Comparison of ENCODE assay signal across 22 mouse cellular contexts in the genomic region with DNA sequence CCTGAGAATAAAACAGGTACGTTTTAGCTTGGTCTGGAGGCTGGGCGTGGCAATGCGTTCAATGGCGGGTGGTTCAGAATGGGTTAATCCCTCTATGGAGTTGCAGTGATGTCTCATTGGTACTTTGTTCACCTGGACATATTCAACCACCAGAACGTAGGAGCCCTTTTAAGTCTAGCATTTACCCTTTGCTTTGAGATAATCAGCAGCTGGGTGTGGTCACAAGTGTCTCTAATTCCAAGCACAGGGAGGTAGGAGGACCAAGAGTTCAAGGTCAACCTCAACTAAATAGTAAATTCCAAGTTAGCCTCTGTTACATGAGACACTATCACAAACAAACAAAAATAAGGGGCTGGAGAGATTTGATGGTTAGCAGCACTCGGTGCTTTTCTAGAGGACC. TPM values are rescaled to one million over a fixed set of nuclear protein-coding genes. Genes with fewer than 3 reads are reported as not detected.
DNase-seq lines count a peak whose midpoint lies in the region; ATAC-seq and TF ChIP-seq lines count a peak whose summit lies in the region.
"Had no signal": no experiment of that assay in that cellular context is flagged by ENCODE, and none has a peak within 500 bp of the region (broad histone marks: within the 10 kb centered on the region; RNA-seq: fewer than 3 reads in every experiment).

No protein-coding gene starts in this region.

- no peak for ATAC-seq in megakaryocyte, adult 5-6 weeks (ENCODE audit: poor library complexity, severe bottlenecking)
- ATAC-seq: CD4-positive, CD25-positive, alpha-beta regulatory T cell, adult 4 months; forebrain, embryonic 13.5 days; forebrain, embryonic 15.5 days; forebrain, postnatal 0 days had no signal

- H3K4me1 ChIP-seq in megakaryocyte, embryonic 14.5 days = peaks cover 74% of the 10 kb centered on the region
- H3K4me1 ChIP-seq in spleen, adult 2 months (ENCODE audit: control insufficient read depth, insufficient read depth, insufficient read length) = peaks cover 11% of the 10 kb centered on the region; the same call in 1 of the 2 replicates
- H3K4me1 ChIP-seq: embryonic facial prominence, embryonic 10.5 days; embryonic facial prominence, embryonic 12.5 days; forebrain, embryonic 13.5 days; forebrain, embryonic 15.5 days had no signal

- DNase-seq in spleen, adult 2 months (ENCODE audit: low read depth in 1 of 2, low spot score in 2 of 2) = no peak
- no peak for DNase-seq in spleen, postnatal 36 days (ENCODE audit: low spot score in 2 of 2)
- DNase-seq in ZHBTc4 (ENCODE audit: low read depth, low spot score) = peak; percentile 49
- no peak for DNase-seq in left cerebral cortex, adult 11 months (ENCODE audit: low spot score)
- DNase-seq: adrenal gland, adult 2 months; adrenal gland, postnatal 14 days; adrenal gland, postnatal 36 days; cerebellum, adult 11-12 months; cerebellum, adult 2 months; cerebellum, adult 9-10 months; cerebellum, postnatal 10 days; cerebellum, postnatal 25 days; forebrain, postnatal 0 days had no signal

- H3K27me3 ChIP-seq in megakaryocyte, embryonic 14.5 days (replicated peaks) = no peaks in the 10 kb centered on the region
- H3K27me3 ChIP-seq in spleen, adult 2 months (ENCODE audit: control insufficient read depth, insufficient read depth, low read length) = no peaks in the 10 kb centered on the region
- H3K27me3 ChIP-seq: CH12.LX; embryonic facial prominence, embryonic 12.5 days; forebrain, embryonic 13.5 days; forebrain, embryonic 15.5 days had no signal

- TF ChIP-seq POLR2A in spleen, adult 2 months (IDR thresholded peaks at IDR 0.05; ENCODE audit: low read depth, low read length) = no peak

- peaks cover 76% of the 10 kb centered on the region for H3K36me3 ChIP-seq in megakaryocyte, embryonic 14.5 days (replicated peaks; ENCODE audit: low read length)
- H3K36me3 ChIP-seq in spleen, adult 2 months (ENCODE audit: control insufficient read depth, insufficient read depth, low read length) = no peaks in the 10 kb centered on the region
- H3K36me3 ChIP-seq: embryonic facial prominence, embryonic 10.5 days; embryonic facial prominence, embryonic 12.5 days; forebrain, embryonic 15.5 days had no signal

- H3K4me3 ChIP-seq in megakaryocyte, embryonic 14.5 days (replicated peaks) = peak overlapping the region; percentile 92
- H3K4me3 ChIP-seq in spleen, adult 2 months (ENCODE audit: extremely low read depth, insufficient read depth, insufficient read length) = no peak overlapping the region
- H3K4me3 ChIP-seq: embryonic facial prominence, embryonic 10.5 days; embryonic facial prominence, embryonic 12.5 days; forebrain, embryonic 13.5 days; forebrain, embryonic 15.5 days had no signal

- no peak for TF ChIP-seq CTCF in spleen, adult 2 months (IDR thresholded peaks at IDR 0.05; ENCODE audit: extremely low read depth, insufficient read depth, insufficient read length, insufficient replicate concordance)

- no peaks in the 10 kb centered on the region for H3K9me3 ChIP-seq in megakaryocyte, embryonic 14.5 days
- H3K9me3 ChIP-seq: embryonic facial prominence, embryonic 10.5 days; embryonic facial prominence, embryonic 12.5 days; forebrain, embryonic 13.5 days; forebrain, embryonic 15.5 days had no signal

- WGBS in spleen, adult 2 months = 87% methylated on average over 6 of the region's 6 CpGs

- peak overlapping the region; percentile 61; the same call in 1 of the 2 replicates for H3K27ac ChIP-seq in spleen, adult 2 months (ENCODE audit: insufficient read depth, low read length)
- H3K27ac ChIP-seq: embryonic facial prominence, embryonic 10.5 days; embryonic facial prominence, embryonic 12.5 days; forebrain, embryonic 13.5 days; forebrain, embryonic 15.5 days had no signal

RNA-seq across cellular contexts. Expression of gene I830077J02Rik, which starts 3.7 kb away (rescaled TPM):
- polyA plus RNA-seq in megakaryocyte, embryonic 14.5 days (2012; ENCODE audit: insufficient read depth, low replicate concordance) = 34.4 and 41.9 TPM in 2 replicates
- 126 and 132 TPM in 2 replicates for total RNA-seq in megakaryocyte, adult 5-6 weeks (2015)
- 71.5 and 74.6 TPM in 2 replicates for total RNA-seq in megakaryocyte, adult 5-6 weeks (2017)
- 17.9 and 18.8 TPM in 2 replicates for polyA plus RNA-seq in spleen, adult 2 months (2012; rRNA removed)

RNA-seq across cellular contexts. Expression of gene Wdr77, which starts 30.4 kb away (rescaled TPM):
- 39.6 and 78.6 TPM in 2 replicates for polyA plus RNA-seq in megakaryocyte, embryonic 14.5 days (2012; ENCODE audit: insufficient read depth, low replicate concordance)
- 22.3 and 23.0 TPM in 2 replicates for total RNA-seq in megakaryocyte, adult 5-6 weeks (2015)
- 11.8 and 14.0 TPM in 2 replicates for total RNA-seq in megakaryocyte, adult 5-6 weeks (2017)
- polyA plus RNA-seq in spleen, adult 2 months (2012; rRNA removed) = 25.7 and 36.5 TPM in 2 replicates

RNA-seq across cellular contexts. Expression of gene Atp5f1, which starts 31.1 kb away (rescaled TPM):
- 260 and 290 TPM in 2 replicates for polyA plus RNA-seq in megakaryocyte, embryonic 14.5 days (2012; ENCODE audit: insufficient read depth, low replicate concordance)
- total RNA-seq in megakaryocyte, adult 5-6 weeks (2015) = 442 and 475 TPM in 2 replicates
- total RNA-seq in megakaryocyte, adult 5-6 weeks (2017) = 501 and 520 TPM in 2 replicates
- polyA plus RNA-seq in spleen, adult 2 months (2012; rRNA removed) = 48.1 and 56.9 TPM in 2 replicates

RNA-seq across cellular contexts. Expression of gene Ovgp1, which starts 44.7 kb away (rescaled TPM):
- polyA plus RNA-seq in megakaryocyte, embryonic 14.5 days (2012; ENCODE audit: insufficient read depth, low replicate concordance) = not detected in 2 replicates
- 6.0 and 18.8 TPM in 2 replicates for total RNA-seq in megakaryocyte, adult 5-6 weeks (2015)
- 3.0 and 5.4 TPM in 2 replicates for total RNA-seq in megakaryocyte, adult 5-6 weeks (2017)
- 1.1 and 2.1 TPM in 2 replicates for polyA plus RNA-seq in spleen, adult 2 months (2012; rRNA removed)

RNA-seq across cellular contexts. Expression of gene Tmigd3, which starts 58.1 kb away (rescaled TPM):
- not detected in 2 replicates for polyA plus RNA-seq in megakaryocyte, embryonic 14.5 days (2012; ENCODE audit: insufficient read depth, low replicate concordance)
- 0.40 and 1.2 TPM in 2 replicates for total RNA-seq in megakaryocyte, adult 5-6 weeks (2015)
- 2.1 and 5.8 TPM in 2 replicates for total RNA-seq in megakaryocyte, adult 5-6 weeks (2017)
- polyA plus RNA-seq in spleen, adult 2 months (2012; rRNA removed) = 0.85 and 1.1 TPM in 2 replicates
- total RNA-seq: adrenal gland, adult 2 months; adrenal gland, postnatal 14 days; ES-E14; forebrain, postnatal 0 days had no signal
- polyA plus RNA-seq: adrenal gland, adult 2 months; CD4-positive, CD25-positive, alpha-beta regulatory T cell, adult 4 months; embryonic facial prominence, embryonic 10.5 days; embryonic facial prominence, embryonic 12.5 days; forebrain, embryonic 13.5 days; forebrain, postnatal 0 days had no signal
